Mouse (Mus musculus): ENCODE results near the gene Zfp292.
A peak's percentile ranks its signal among the peaks of the same experiment; 100 is the strongest.

DNA sequence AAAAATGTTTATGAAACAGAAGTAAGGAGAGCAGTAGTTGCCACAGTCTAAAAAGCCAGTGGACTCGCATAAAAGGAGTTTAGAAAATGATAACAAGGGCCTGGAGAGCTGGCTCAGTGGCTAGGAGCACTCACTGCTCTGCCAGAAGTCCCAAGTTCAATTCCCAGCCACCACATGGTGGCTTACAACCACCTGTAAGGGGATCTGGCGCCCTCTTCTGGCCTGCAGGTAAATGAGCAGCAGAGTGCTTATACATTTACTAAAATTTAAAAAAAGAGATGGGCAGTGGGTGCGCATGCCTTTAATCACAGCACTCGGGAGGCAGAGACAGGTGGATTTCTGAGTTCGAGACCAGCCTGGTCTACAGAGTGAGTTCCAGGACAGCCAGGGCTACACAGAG is 22.6 kb upstream of the Zfp292 start:
- TF ChIP-seq CTCF (IDR thresholded peaks at IDR 0.05; ENCODE audit: low read depth) (peak; percentile 72), EP300 (IDR thresholded peaks at IDR 0.05; ENCODE audit: low read depth) (no peak)

Data from liver, embryonic 14.5 days (tissue).